Mouse (Mus musculus) myocyte (in vitro differentiated cells): ENCODE results near the gene Ski.

ENCODE experiments used
- CEBPB ChIP-seq: IDR thresholded peaks from 2 replicates; pipeline ENCODE4 v1.6.1; 2011; ENCODE audit warnings: mild to moderate bottlenecking, moderate library complexity; ENCODE audit not compliant: poor library complexity, insufficient read depth, severe bottlenecking
- E2F4 ChIP-seq: IDR thresholded peaks from one replicate; pipeline ENCODE4 v1.6.1; 2011; ENCODE audit warnings: mild to moderate bottlenecking, control low read depth, moderate library complexity; ENCODE audit not compliant: insufficient read depth
- MAX ChIP-seq: IDR thresholded peaks from one replicate; pipeline ENCODE4 v1.6.1; 2011; ENCODE audit warnings: low read depth, mild to moderate bottlenecking, control low read depth
- MYOD1 ChIP-seq, 3 experiments: IDR thresholded peaks; one replicate each; pipeline ENCODE4 v1.6.1; 2011; ENCODE audit warnings: control low read depth in 2 of 3, low read depth in 2 of 3, mild to moderate bottlenecking in 2 of 3, moderate library complexity in 1 of 3; ENCODE audit not compliant: insufficient read length in 2 of 3, control insufficient read depth in 1 of 3
- MYOG ChIP-seq, 3 experiments: IDR thresholded peaks; one replicate each; pipeline ENCODE4 v1.6.1; 2011; ENCODE audit warnings: control low read depth in 2 of 3, low read depth in 2 of 3, mild to moderate bottlenecking in 2 of 3; ENCODE audit not compliant: insufficient read length in 2 of 3, control insufficient read depth in 1 of 3, insufficient read depth in 1 of 3
- POLR2A ChIP-seq: IDR thresholded peaks from one replicate; pipeline ENCODE4 v1.6.1; 2011; ENCODE audit warnings: low read depth, mild to moderate bottlenecking, control low read depth, moderate library complexity; ENCODE audit not compliant: insufficient read length
- POLR2AphosphoS2 ChIP-seq: IDR thresholded peaks from one replicate; pipeline ENCODE4 v1.6.1; 2011; ENCODE audit warnings: low read depth, control low read depth; ENCODE audit not compliant: insufficient read length
- REST ChIP-seq: IDR thresholded peaks from one replicate; pipeline ENCODE4 v1.6.1; 2011; ENCODE audit warnings: mild to moderate bottlenecking, control low read depth, moderate library complexity; ENCODE audit not compliant: insufficient read depth, insufficient read length
- SRF ChIP-seq: IDR thresholded peaks from one replicate; pipeline ENCODE4 v1.6.1; 2011; ENCODE audit warnings: low read depth; ENCODE audit not compliant: control insufficient read depth, insufficient read length
- TCF12 ChIP-seq: IDR thresholded peaks from one replicate; pipeline ENCODE4 v1.6.1; 2011; ENCODE audit warnings: mild to moderate bottlenecking, control low read depth; ENCODE audit not compliant: poor library complexity, insufficient read depth, severe bottlenecking
- TCF3 ChIP-seq: IDR thresholded peaks from one replicate; pipeline ENCODE4 v1.6.1; 2011; ENCODE audit warnings: low read depth, control low read depth; ENCODE audit not compliant: insufficient read length
- USF1 ChIP-seq: IDR thresholded peaks from one replicate; pipeline ENCODE4 v1.6.1; 2011; ENCODE audit warnings: low read depth, mild to moderate bottlenecking, control low read depth, moderate library complexity

DNA sequence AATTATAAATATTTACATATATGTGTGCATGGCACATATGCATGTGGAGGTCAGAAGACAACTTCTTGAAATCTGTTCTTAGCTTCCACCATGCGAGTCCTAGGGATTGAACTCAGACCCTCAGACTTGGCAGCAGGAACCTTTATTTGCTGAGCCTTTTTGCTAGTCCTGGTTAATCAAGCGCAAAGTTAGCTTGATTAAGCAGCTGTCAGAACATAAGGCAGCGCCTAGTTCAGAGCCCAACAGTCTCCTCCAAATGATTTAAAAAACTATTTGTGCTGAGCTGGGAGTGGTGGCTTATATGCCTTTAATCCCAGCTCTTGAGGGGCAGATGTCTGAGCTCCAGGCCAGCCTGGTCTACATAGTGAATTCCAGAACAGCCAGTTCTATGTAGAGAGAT, 28.8 kb upstream of the Ski start:
- TF ChIP-seq POLR2AphosphoS2 (no peak), TCF12 (no peak), E2F4 (no peak), POLR2A (no peak), REST (no peak), MAX (no peak), USF1 (no peak), SRF (no peak), MYOD1 (IDR thresholded peaks at IDR 0.05; ENCODE audit: control insufficient read depth in 1 of 3, insufficient read length in 2 of 3, low read depth in 2 of 3) (no peak), TCF3 (no peak), MYOG (IDR thresholded peaks at IDR 0.05; ENCODE audit: control insufficient read depth in 1 of 3, insufficient read depth in 1 of 3, insufficient read length in 2 of 3, low read depth in 2 of 3) (no peak), CEBPB (no peak)
